Mouse (Mus musculus) left cerebral cortex, adult 18-20 months (tissue): ENCODE results near the gene Gm7030. TPM values are rescaled to one million over a fixed set of nuclear protein-coding genes. Genes with fewer than 3 reads are reported as not detected.
"Not testable (repeated sequence)": the region's sequence is repeated elsewhere in the genome, so short reads cannot be mapped to it uniquely, and the experiment has no call there.

Experiments
- DNase-seq, 2 experiments: peaks; one replicate each; pipeline ENCODE4 v3.0.0; 2021 to 2022; ENCODE audit warnings: low spot score in 2 of 2, mixed read lengths in 1 of 2
- total RNA-seq, 2 experiments: library from RNA; stranded (reverse); gene quantifications; 2 replicates each; pipeline ENCODE4 v1.2.3; 2021

Gm7030 gene
- total RNA-seq, 2 experiments from 2014 or later = not detected

GRCm38 (mm10) chr17:36136299-36136848 is 7.1 kb upstream of the Gm7030 start:
- DNase-seq = not testable (repeated sequence)

GRCm38 (mm10) chr17:36135421-36136231 is 6.4 kb upstream of the Gm7030 start:
- not testable (repeated sequence) for DNase-seq

DNA sequence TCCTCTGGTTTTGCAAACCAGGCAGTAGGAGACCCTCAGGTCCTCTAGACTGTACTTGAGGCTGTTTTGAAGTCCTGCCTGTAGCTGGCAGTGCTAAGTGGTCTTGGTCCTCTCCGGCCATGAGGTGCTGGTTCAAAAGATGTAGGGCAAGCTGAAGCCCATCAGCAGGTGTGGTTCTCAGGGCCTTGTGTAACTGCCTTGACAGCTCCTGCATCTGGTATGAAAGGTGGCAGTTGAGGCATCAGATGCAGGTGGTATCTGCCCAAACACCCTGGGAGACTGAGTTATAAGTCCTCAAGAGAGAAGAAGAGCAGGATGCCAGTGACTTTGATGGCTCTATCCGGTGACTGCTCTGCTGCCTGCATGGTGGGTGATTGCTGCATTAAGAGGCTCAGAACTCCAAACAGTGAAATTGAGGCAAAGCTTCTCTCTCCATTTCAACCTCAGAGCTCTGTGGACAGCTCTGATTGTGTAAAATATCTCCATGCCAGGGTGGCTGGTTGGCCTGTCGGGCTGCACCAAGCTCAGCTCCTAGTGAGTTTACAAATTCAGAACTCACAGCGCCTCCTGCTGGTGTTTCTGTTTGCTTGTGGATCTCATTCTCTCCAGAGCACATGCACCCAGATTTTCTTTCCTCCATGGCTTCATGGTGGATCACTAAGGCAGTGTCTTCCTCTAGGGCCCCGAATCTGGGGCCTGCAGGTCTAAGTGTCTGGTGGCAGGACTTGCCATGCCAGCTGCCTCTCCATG is 2.5 kb upstream of the Gm7030 start:
- DNase-seq = no peak

- not testable (repeated sequence) for DNase-seq
These were observed 700 bp downstream of the Gm7030 start for GRCm38 (mm10) chr17:36128525-36128924.

DNA sequence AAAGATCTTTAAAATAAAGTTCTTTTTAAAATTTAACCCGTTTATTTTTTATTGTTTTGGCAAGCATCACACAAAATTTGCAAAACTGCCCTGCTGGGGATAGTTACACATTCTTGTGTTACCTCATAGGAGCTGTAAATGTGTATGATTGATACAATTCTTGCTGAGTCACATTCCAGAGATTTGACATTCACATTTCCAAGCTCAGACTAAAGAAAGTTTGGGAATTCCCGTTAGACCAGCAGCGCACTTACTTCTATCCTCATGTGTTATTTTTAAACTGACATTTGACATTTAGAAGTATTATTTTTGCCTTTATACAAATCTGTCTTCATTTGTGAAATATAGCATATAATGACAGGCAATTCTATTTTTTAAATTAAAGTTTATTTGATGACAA is 5.1 kb downstream of the Gm7030 start:
- DNase-seq = not testable (repeated sequence)

DNA sequence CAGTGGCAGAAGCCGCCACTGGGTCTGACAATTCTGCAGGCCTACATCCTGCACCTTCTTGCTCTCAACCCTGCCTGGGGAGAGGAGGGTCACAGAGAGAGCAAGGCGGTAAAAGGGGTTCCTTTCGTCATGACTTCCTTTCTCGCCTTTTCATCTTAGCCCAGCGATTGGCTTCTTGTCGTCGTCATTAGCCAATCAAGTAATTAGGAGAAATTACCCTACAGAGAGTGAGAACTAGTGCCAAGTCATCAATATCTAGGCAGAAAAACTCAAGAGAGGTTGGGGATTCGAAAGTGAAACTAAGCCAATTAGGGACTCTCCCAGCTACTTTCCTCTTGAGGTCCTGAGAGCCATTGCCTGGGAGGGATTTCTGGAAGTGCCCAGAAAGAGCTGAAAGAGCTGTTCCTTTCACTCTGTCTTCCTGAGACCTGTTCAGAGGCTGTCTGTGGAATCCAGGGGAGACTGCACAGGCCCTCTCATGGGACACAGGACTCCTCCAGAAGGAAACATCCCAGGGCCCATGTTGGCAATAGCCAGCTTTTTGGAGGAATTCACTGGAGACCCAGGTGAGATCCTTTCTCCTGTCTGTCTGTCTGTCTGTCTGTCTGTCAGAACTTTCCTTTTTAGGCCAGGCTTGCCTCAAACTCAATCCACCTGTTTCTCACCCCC is 7.7 kb downstream of the Gm7030 start, which contains the start of gene Gm19684:
Gm19684 (plus strand) TSS at position 327 of the 669 bp plus-strand sequence.
- not testable (repeated sequence) for DNase-seq

DNA sequence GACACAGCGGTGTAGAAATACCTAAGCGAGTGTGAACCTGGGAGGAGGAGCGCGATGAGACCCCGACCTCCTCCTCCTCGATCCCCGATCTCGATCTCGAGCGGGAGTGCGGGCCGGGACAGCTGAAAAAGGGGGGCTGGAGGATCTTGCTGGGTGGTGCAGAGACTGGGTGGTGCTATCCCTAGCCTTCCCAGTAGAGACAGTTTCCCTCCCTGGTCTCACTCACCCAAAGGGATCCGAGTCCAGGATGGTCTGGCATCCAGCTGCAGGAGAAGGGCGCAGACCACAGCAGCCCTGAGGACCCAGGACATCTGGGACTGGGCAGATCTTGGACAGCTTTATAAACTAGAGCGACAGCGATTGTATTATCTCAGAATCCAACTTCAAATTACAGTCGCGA is 8.4 kb downstream of the Gm7030 start:
- not testable (repeated sequence) for DNase-seq

DNA sequence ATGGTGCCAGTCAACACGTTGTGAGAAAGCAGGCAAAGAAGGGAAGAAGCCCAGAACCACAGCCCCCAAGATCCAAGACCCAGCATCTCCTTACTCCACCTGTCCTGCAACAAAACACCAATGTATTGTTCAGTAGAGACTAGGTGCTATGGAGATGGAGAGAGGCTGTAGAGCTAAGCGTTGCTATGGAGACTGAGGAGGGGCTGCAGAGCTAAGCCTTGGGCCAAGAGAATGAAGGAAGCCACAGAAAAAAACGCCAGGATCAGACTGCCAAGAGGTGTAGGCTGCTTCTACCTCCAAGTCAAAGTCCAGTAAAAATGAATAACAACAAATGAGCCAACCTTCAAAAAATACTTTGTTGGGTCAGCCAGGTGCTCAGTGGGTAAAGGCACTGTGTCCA is 12.7 kb downstream of the Gm7030 start:
- DNase-seq = not testable (repeated sequence)

DNA sequence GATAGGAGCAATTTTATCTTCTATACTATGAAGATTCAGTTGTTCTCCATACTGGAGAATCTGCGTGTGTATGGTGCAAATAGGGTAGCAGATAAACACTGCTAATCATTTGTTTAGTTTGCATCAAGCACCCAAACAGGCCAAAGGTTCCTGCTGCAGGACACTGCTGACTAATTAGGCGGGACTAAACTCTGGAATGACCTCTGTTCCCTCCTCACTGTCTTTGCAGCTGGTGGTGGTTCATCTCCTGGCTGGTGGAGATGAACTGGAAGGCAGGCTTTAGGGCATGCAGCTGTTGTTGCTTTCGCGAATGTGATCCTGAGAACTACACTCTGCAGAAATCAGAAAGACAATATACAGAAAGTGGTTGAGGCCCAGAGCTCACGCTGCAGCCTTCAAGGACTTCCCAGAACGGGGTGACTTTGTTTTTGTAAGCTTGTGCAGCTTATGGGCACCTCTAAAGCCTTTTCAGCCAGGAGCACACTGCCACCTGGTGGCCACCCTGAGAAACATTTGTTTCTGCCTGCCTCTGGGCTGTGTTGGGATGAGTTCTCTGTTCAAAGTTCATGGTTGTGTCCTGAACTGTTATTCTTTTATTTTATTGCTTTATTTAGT is 15.1 kb downstream of the Gm7030 start:
- peak; percentile 9 to 22 for DNase-seq

GRCm38 (mm10) chr17:36111510-36111868 is 17.7 kb downstream of the Gm7030 start:
- DNase-seq = peak in 1 of 2 experiments; percentile 8

DNA sequence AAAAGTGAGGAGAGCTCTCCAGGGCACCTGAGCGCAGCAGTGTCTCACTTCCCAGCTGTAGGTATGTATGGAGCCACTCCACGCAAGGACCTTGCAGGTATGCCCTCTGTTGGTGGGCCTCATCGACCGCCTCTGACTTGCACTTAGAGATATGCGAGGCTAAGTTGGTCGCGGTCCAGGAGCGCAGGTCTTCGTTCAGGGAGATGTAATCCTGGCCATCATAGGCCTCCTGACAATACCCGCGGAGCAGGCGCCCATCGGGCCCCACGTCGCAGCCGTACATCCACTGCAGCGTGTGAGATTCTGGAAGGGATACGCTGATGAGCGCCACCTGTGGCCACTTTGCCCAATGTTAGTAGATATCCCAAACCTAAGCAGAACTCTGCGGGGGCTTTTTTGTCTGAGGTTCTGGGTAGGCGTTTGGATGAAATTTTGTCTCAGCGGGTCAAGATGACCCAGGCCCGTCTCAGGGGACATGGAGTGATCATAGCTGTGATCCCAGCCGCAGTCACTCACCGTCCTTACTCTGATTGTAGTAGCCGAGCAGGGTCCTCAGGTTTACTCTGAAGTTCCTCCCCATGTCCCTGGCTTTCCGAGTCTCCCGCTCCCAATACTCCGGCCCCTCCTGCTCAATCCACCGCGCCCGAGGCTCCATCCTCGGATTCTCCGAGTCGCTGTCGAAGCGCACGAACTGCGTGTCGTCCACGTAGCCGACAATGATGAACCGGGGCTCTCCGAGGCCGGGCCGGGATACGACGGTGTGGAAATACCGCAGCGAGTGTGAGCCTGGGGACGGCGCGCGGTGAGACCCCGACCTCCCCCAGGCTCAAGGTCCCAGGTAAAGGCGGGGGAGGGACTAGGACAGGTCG is 18.4 kb downstream of the Gm7030 start:
- DNase-seq = peak in 1 of 2 experiments; percentile 17

- not testable (repeated sequence) for DNase-seq
These were observed 19.1 kb downstream of the Gm7030 start for GRCm38 (mm10) chr17:36110129-36110528.

DNA sequence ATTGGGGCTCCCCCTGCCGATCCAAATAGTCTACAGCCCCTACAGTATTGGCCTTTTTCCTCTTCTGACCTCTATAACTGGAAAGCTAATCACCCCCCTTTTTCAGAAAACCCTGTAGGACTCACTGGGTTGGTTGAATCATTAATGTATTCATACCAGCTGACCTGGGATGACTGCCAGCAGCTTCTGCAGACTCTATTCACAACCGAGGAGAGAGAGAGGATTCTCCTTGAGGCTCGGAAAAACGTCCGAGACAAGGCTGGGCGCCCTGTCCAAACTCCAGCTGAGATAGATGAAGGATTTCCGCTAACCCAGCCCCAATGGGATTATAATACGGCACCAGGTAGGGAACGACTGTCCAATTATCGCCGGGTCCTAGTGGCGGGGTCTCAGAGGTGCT is 27.1 kb downstream of the Gm7030 start:
- not testable (repeated sequence) for DNase-seq

DNA sequence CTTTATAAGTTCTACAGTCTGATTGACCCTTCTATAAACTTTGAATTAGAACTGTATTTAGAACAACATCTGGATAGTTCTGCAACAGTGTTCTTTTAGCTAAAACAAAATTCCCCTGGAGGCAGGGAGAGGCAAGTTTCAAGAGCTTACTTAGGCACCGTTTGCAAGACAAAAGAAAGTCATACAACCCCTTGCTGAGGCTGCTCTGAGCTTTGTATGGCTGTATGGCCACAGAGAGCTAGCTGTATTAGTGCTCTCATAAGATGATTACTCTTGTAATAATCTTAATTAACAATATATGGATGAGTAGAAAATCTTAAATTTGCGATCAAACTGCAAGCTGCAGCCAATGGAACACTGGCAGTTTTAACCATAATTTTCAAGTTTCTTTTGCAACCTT is 29.6 kb downstream of the Gm7030 start:
- not testable (repeated sequence) for DNase-seq

- DNase-seq = no peak
These were observed 35.3 kb downstream of the Gm7030 start for GRCm38 (mm10) chr17:36093936-36094335.

DNA sequence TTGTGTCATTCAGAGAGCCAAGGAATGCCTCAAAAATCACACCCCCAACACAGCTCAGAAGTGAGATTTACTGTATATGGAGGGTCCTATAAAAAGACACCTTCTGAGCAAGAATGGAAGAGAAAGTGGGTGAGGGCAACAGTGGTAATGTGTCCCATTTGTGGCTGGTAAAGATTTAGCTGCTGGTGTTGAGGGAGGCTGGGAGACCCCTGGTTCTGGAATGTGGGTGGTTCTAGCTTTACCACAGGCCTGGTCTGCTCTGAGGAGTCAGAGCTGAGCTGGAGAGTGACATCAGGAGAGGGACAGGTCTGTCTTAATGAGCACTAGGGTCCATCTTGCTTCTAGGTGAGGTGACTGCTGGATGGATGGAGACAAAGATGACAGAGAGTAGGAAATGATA is 36.7 kb downstream of the Gm7030 start:
- DNase-seq = not testable (repeated sequence)

DNA sequence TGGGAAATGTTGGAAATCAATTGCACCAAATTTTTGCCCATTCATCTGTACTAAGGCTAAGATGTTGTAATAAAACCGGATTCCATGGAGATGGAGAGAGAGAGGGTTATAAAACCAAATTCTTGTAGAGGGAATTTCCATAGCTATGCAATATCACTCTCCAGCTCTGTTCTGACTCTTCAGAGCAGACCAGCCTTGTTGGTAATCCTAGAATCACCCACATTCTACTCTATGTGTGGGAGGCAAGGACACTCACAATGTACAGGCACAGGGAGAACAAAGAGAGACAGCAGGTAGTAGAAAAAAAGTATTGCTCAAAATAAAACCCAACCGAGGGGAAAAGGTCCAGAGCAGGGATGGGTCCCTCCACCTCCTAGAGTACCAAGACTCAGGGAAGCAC is 37.3 kb downstream of the Gm7030 start:
- not testable (repeated sequence) for DNase-seq

GRCm38 (mm10) chr17:36085976-36086375 is 43.2 kb downstream of the Gm7030 start:
- not testable (repeated sequence) for DNase-seq

- DNase-seq = peak in 1 of 2 experiments; percentile 21
These were observed 45.3 kb downstream of the Gm7030 start for GRCm38 (mm10) chr17:36083870-36084451.
